Comparison of ENCODE assay signal across 19 mouse cellular contexts in genomic region chr16:93238326-93238725, GRCm38 (mm10).
"Had no signal": no experiment of that assay in that cellular context is flagged by ENCODE, and none has a peak within 500 bp of the region (broad histone marks: within the 10 kb centered on the region; RNA-seq: fewer than 3 reads in every experiment).

No protein-coding gene starts in this region.

- H3K27ac ChIP-seq: limb, embryonic 12.5 days; limb, embryonic 15.5 days; liver, embryonic 14.5 days; macrophage; midbrain, embryonic 12.5 days; midbrain, embryonic 15.5 days; neural tube, embryonic 13.5 days had no signal

- H3K36me3 ChIP-seq: limb, embryonic 12.5 days; limb, embryonic 15.5 days; midbrain, embryonic 12.5 days; midbrain, embryonic 15.5 days; neural tube, embryonic 13.5 days had no signal

- H3K27me3 ChIP-seq: limb, embryonic 12.5 days; limb, embryonic 15.5 days; midbrain, embryonic 12.5 days; midbrain, embryonic 15.5 days; neural tube, embryonic 13.5 days had no signal

- H3K4me3 ChIP-seq: limb, embryonic 12.5 days; limb, embryonic 15.5 days; midbrain, embryonic 12.5 days; midbrain, embryonic 15.5 days; neural tube, embryonic 13.5 days had no signal

- H3K4me2 ChIP-seq: limb, embryonic 12.5 days; limb, embryonic 15.5 days; liver, embryonic 11.5 days; lung, embryonic 14.5 days; midbrain, embryonic 12.5 days; midbrain, embryonic 15.5 days; neural tube, embryonic 13.5 days had no signal

- H3K9ac ChIP-seq: limb, embryonic 12.5 days; limb, embryonic 15.5 days; liver, embryonic 14.5 days; liver, postnatal 0 days; lung, embryonic 14.5 days; midbrain, embryonic 12.5 days; midbrain, embryonic 15.5 days; neural tube, embryonic 13.5 days had no signal

- ATAC-seq: liver, postnatal 0 days; lung, postnatal 0 days; midbrain, embryonic 15.5 days had no signal

- H3K9me3 ChIP-seq: limb, embryonic 12.5 days; limb, embryonic 15.5 days; midbrain, embryonic 12.5 days; midbrain, embryonic 15.5 days; neural tube, embryonic 13.5 days had no signal

- H3K4me1 ChIP-seq: limb, embryonic 15.5 days; midbrain, embryonic 12.5 days; midbrain, embryonic 15.5 days; neural tube, embryonic 13.5 days had no signal

- DNase-seq: kidney, postnatal 14 days; kidney, postnatal 4 days; left cerebral cortex, postnatal 4 days; liver, postnatal 0 days; lung, embryonic 14.5 days; retina, postnatal 1 day; right cerebral cortex, postnatal 25 days; thymus, adult 2 months; thymus, postnatal 14 days; thymus, postnatal 4 days had no signal
